Mouse (Mus musculus) liver, embryonic 14.5 days (tissue): Measurements from ENCODE around the gene Nfia. TPM values are rescaled to one million over a fixed set of nuclear protein-coding genes. Genes with fewer than 3 reads are reported as not detected.

Source experiments
- ATAC-seq: fragments of 200-750 bp; cut with Nextera tagmentation; 2 replicates; pipeline ENCODE4 v1.8.0; 2017; ENCODE audit warnings: moderate number of reproducible peaks, mild to moderate bottlenecking, moderate library complexity; ENCODE audit not compliant: insufficient read depth
- DNase-seq, 3 experiments: peaks; one replicate each; pipeline ENCODE4 v3.0.0-alpha.2; 2012 to 2013; ENCODE audit warnings: low read depth in 3 of 3, low spot score in 3 of 3
- H3K27ac ChIP-seq: fragments of 300-500 bp; sonication (generic); 2 replicates; pipeline ENCODE4 v1.5.1; 2014; ENCODE audit warnings: moderate library complexity, mild to moderate bottlenecking, control low read depth, inconsistent platforms
- H3K27me3 ChIP-seq: fragments of 300-500 bp; sonication (generic); 2 replicates; pipeline ENCODE4 v1.6.1; 2014; ENCODE audit warnings: mild to moderate bottlenecking, low read length, moderate library complexity; ENCODE audit not compliant: control insufficient read depth, insufficient read depth
- H3K36me3 ChIP-seq: fragments of 300-500 bp; sonication (generic); replicated peaks from 2 replicates; pipeline ENCODE4 v1.6.1; 2014; ENCODE audit warnings: low read depth; ENCODE audit not compliant: control insufficient read depth, insufficient read depth
- H3K4me1 ChIP-seq, 2 experiments: fragments of 200-500 bp in 1 of 2; fragments of 300-500 bp in 1 of 2; sonication (generic) in 1 of 2; replicated peaks; 2 replicates each; pipeline ENCODE4 v1.6.1; 2012 to 2014; ENCODE audit warnings: antibody characterized with exemption in 1 of 2, inconsistent platforms in 1 of 2, low read length in 1 of 2; ENCODE audit not compliant: control insufficient read depth in 2 of 2, insufficient read depth in 2 of 2
- H3K4me2 ChIP-seq: fragments of 300-500 bp; sonication (generic); 2 replicates; pipeline ENCODE4 v1.6.1; 2014; ENCODE audit warnings: low read depth, mild to moderate bottlenecking, control low read depth, moderate library complexity
- H3K4me3 ChIP-seq, 2 experiments: fragments of 200-500 bp in 1 of 2; fragments of 300-500 bp in 1 of 2; sonication (generic) in 1 of 2; 2 replicates each; pipeline ENCODE4 v1.5.1; 2012 to 2014; ENCODE audit warnings: low read depth in 2 of 2, low read length in 2 of 2, mild to moderate bottlenecking in 2 of 2, control low read depth in 1 of 2, inconsistent platforms in 1 of 2, moderate library complexity in 1 of 2; ENCODE audit not compliant: insufficient read depth in 1 of 2
- H3K9ac ChIP-seq: fragments of 300-500 bp; sonication (generic); replicated peaks from 2 replicates; pipeline ENCODE4 v1.6.1; 2014; ENCODE audit warnings: mild to moderate bottlenecking, control low read depth, moderate library complexity
- H3K9me3 ChIP-seq: fragments of 300-500 bp; sonication (generic); 2 replicates; pipeline ENCODE4 v1.6.1; 2016; ENCODE audit warnings: low read length, mixed read lengths; ENCODE audit not compliant: control insufficient read depth
- CTCF ChIP-seq: IDR thresholded peaks from 2 replicates; pipeline ENCODE4 v1.5.1; 2016; ENCODE audit warnings: antibody characterized with exemption, low read depth, control low read depth
- EP300 ChIP-seq: IDR thresholded peaks from 2 replicates; pipeline ENCODE4 v1.6.1; 2016; ENCODE audit warnings: antibody characterized with exemption, low read depth
- WGBS: fragments of 180-500 bp; shearing (Covaris S2); extraction: QIAGEN DNeasy Blood & Tissue Kit; methylation state at CpG from one replicate; pipeline ENCODE4 v1.1.7; 2014; ENCODE audit not compliant: insufficient replicate concordance; 5-methylcytosine and 5-hydroxymethylcytosine counted together
- polyA plus RNA-seq, 2 experiments: library from polyadenylated mRNA; depleted of rRNA in 1 of 2; stranded (reverse) in 1 of 2; unstranded in 1 of 2; fragments of >200 nt; fragmentation: Nextera tagmentation in 1 of 2; extraction: Ambion mirVana in 1 of 2; gene quantifications; 2 replicates each; pipeline versions ENCODE4 v1.2.1 to v1.2.3; 2012 to 2014

Nfia gene
- polyA plus RNA-seq, 2 experiments: 1.0 to 2.6 TPM

- Histone ChIP-seq H3K27ac (no peak overlapping the region), H3K9ac (no peak overlapping the region), H3K9me3 (no peaks in the 10 kb centered on the region), H3K27me3 (peaks cover 3% of the 10 kb centered on the region; the same call in 1 of the 2 replicates), H3K36me3 (no peaks in the 10 kb centered on the region), H3K4me3 (no peak overlapping the region), H3K4me2 (no peak overlapping the region), H3K4me1 (no peaks in the 10 kb centered on the region)
- 61% methylated on average over 3 of the region's 3 CpGs for WGBS
- TF ChIP-seq EP300 (no peak), CTCF (no peak)
- DNase-seq: no peak
- no peak for ATAC-seq
These were observed 6.4 kb upstream of the Nfia start for GRCm38 (mm10) chr4:97766100-97766499.

- Histone ChIP-seq H3K36me3 (no peaks in the 10 kb centered on the region), H3K27ac (no peak overlapping the region), H3K4me3 (no peak overlapping the region), H3K9ac (no peak overlapping the region), H3K27me3 (no peaks in the 10 kb centered on the region), H3K4me1 (no peaks in the 10 kb centered on the region; a peak in 1 of 4 replicates), H3K9me3 (no peaks in the 10 kb centered on the region), H3K4me2 (no peak overlapping the region)
- WGBS: 49% methylated on average over 4 of the region's 4 CpGs
- no peak for TF ChIP-seq EP300
- no peak for TF ChIP-seq CTCF
- ATAC-seq: no peak
- no peak for DNase-seq
These were observed 5.5 kb upstream of the Nfia start for GRCm38 (mm10) chr4:97767025-97767424.

GRCm38 (mm10) chr4:97767516-97767915 lies 5.0 kb upstream of the Nfia start:
- no peaks in the 10 kb centered on the region for H3K27me3 ChIP-seq
- DNase-seq: no peak

GRCm38 (mm10) chr4:97769861-97770260 lies 2.7 kb upstream of the Nfia start:
- H3K27ac ChIP-seq: no peak overlapping the region
- no CpG with 5 or more reads among the region's 1 CpGs for WGBS
- peaks cover 13% of the 10 kb centered on the region for H3K27me3 ChIP-seq
- no peak overlapping the region for H3K4me3 ChIP-seq
- no peak for DNase-seq
- TF ChIP-seq CTCF (no peak), EP300 (no peak)
- H3K4me2 ChIP-seq: no peak overlapping the region
- H3K4me1 ChIP-seq: peaks cover 0 to 1% of the 10 kb centered on the region in 2 experiments; a peak in 1 of 4 replicates
- no peaks in the 10 kb centered on the region for H3K36me3 ChIP-seq
- H3K9me3 ChIP-seq: no peaks in the 10 kb centered on the region
- ATAC-seq: no peak
- no peak overlapping the region for H3K9ac ChIP-seq

More at GRCm38 (mm10) chr4:97767516-97767915, 5.0 kb upstream of the Nfia start:
- Histone ChIP-seq H3K36me3 (no peaks in the 10 kb centered on the region), H3K27ac (no peak overlapping the region), H3K4me2 (no peak overlapping the region), H3K9ac (no peak overlapping the region), H3K9me3 (no peaks in the 10 kb centered on the region), H3K4me1 (no peaks in the 10 kb centered on the region; a peak in 1 of 4 replicates), H3K4me3 (no peak overlapping the region)
- TF ChIP-seq CTCF (no peak), EP300 (no peak)
- no peak for ATAC-seq
- WGBS: 65% methylated on average over 5 of the region's 5 CpGs

DNA sequence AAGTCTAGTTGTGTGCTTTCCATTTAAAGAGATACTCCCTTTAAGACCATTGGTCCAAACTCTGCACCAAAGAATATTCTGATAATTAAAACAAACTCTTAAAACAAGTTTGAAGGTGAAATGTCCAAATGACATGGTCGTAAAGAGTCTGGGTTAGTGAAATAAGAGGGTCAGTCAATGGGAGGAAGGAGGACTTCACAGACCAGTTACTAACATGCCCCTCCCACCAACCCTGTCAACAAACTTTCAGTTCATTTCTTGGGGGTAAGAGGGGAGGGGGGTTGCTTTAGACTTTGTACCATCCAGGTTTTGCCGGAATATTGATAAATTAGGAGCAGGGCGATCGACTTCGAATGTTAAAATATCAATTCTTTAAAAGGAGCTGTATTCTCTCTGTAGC lies 1.1 kb upstream of the Nfia start:
- Histone ChIP-seq H3K4me2 (peak overlapping the region; percentile 65), H3K4me1 (peaks cover 0 to 1% of the 10 kb centered on the region in 2 experiments; a peak in 1 of 4 replicates), H3K27me3 (peaks cover 27% of the 10 kb centered on the region), H3K9me3 (no peaks in the 10 kb centered on the region), H3K27ac (no peak overlapping the region), H3K36me3 (no peaks in the 10 kb centered on the region), H3K4me3 (peak overlapping the region; percentile 56 to 68), H3K9ac (no peak overlapping the region)
- no peak for DNase-seq
- 15% methylated on average over 5 of the region's 5 CpGs for WGBS
- ATAC-seq: no peak
- TF ChIP-seq EP300 (no peak), CTCF (no peak)
